Mouse (Mus musculus) erythroblast, embryonic 14.5 days (primary cell): Measurements from ENCODE around the gene Stc2. TPM values are rescaled to one million over a fixed set of nuclear protein-coding genes. Genes with fewer than 3 reads are reported as not detected.

ENCODE experiments used
- H3K27me3 ChIP-seq: 2 replicates; pipeline ENCODE4 v1.6.1; 2012; ENCODE audit warnings: inconsistent platforms; ENCODE audit not compliant: control insufficient read depth
- H3K36me3 ChIP-seq: 2 replicates; pipeline ENCODE4 v1.6.1; 2012; ENCODE audit warnings: mild to moderate bottlenecking, inconsistent platforms; ENCODE audit not compliant: control insufficient read depth
- H3K4me1 ChIP-seq: 2 replicates; pipeline ENCODE4 v1.6.1; 2012; ENCODE audit warnings: inconsistent platforms; ENCODE audit not compliant: control insufficient read depth
- H3K4me3 ChIP-seq: replicated peaks from 2 replicates; pipeline ENCODE3; 2012; ENCODE audit warnings: moderate library complexity, mild to moderate bottlenecking, inconsistent platforms
- H3K9me3 ChIP-seq: 2 replicates; pipeline ENCODE4 v1.6.1; 2012; ENCODE audit warnings: low read length, inconsistent platforms, mixed read lengths; ENCODE audit not compliant: control insufficient read depth
- GATA1 ChIP-seq: IDR thresholded peaks from 2 replicates; pipeline ENCODE4 v1.6.1; 2012; ENCODE audit warnings: low read length, inconsistent platforms, mixed read lengths
- TAL1 ChIP-seq: IDR thresholded peaks from 3 replicates; pipeline ENCODE4 v1.6.1; 2012; ENCODE audit warnings: low read length, inconsistent platforms, mixed read lengths
- polyA plus RNA-seq: library from polyadenylated mRNA; stranded (reverse); fragments of >175 nt; gene quantifications from 2 replicates; pipeline ENCODE4 v1.2.3, GENCODE M21; 2012

Stc2 gene
- not detected in 2 replicates for polyA plus RNA-seq

GRCm38 (mm10) chr11:31369648-31370286 lies at the start of gene Stc2:
TSS of gene Stc2 (minus strand) at chr11:31370074.
- TF ChIP-seq GATA1 (no peak), TAL1 (no peak)
- Histone ChIP-seq H3K4me3 (peak within 1 kb of the TSS; percentile 41), H3K36me3 (no peaks in the 10 kb centered on the region), H3K27me3 (peaks cover 55% of the 10 kb centered on the region), H3K9me3 (no peaks in the 10 kb centered on the region), H3K4me1 (peaks cover 15% of the 10 kb centered on the region)

DNA sequence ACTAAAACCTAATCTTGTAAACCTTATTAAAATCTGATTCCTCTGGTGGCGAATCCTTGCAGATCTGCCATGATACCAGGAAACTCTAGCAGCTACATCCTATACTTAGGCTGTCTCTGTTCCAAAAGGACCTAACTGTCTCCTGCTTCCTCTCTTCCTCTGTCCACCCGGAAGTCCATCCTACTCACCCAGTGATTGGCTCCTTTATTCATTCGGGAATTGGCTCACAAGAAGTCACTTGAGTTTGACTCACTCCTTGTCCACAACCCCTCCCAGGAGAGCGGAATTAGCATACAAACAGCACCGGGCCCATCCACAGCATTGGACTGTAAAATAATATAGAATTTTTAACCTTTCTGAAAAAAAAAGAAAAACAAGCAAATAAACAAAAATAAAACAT lies 47.2 kb upstream of the Stc2 start:
- Histone ChIP-seq H3K4me1 (no peaks in the 10 kb centered on the region), H3K27me3 (no peaks in the 10 kb centered on the region), H3K36me3 (no peaks in the 10 kb centered on the region), H3K9me3 (no peaks in the 10 kb centered on the region), H3K4me3 (no peak overlapping the region)
- TF ChIP-seq GATA1 (no peak), TAL1 (no peak)

- Histone ChIP-seq H3K4me3 (no peak overlapping the region), H3K9me3 (no peaks in the 10 kb centered on the region; the same call in 1 of the 2 replicates), H3K4me1 (no peaks in the 10 kb centered on the region), H3K36me3 (no peaks in the 10 kb centered on the region), H3K27me3 (no peaks in the 10 kb centered on the region)
- no peak for TF ChIP-seq GATA1
- no peak for TF ChIP-seq TAL1
Observed at GRCm38 (mm10) chr11:31412376-31412775, 42.5 kb upstream of the Stc2 start.

DNA sequence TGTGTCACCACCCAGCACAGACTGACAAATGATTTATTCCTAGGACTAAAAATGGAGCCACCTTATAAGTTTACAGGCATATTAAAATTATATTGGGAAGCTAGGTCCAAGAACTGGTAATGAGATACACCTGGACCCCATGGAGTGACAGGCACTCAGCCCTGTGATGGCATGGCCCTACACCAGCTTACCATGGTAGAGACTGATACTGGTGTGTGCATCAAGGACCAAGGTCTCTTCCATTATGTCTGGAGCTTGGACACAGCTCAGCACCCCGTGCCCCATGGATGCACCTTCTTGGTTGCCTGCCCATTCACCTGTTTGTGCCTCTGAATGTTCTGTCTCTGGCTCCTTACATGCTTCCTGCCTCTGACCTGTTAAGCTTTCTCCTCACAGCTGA lies 36.9 kb upstream of the Stc2 start:
- TF ChIP-seq GATA1 (no peak), TAL1 (no peak)
- H3K4me1 ChIP-seq: no peaks in the 10 kb centered on the region
- no peaks in the 10 kb centered on the region for H3K36me3 ChIP-seq
- no peaks in the 10 kb centered on the region for H3K27me3 ChIP-seq
- no peak overlapping the region for H3K4me3 ChIP-seq
- H3K9me3 ChIP-seq: no peaks in the 10 kb centered on the region; the same call in 1 of the 2 replicates

GRCm38 (mm10) chr11:31403080-31403479 lies 33.2 kb upstream of the Stc2 start:
- H3K9me3 ChIP-seq: no peaks in the 10 kb centered on the region
- no peaks in the 10 kb centered on the region for H3K4me1 ChIP-seq
- H3K4me3 ChIP-seq: no peak overlapping the region
- no peaks in the 10 kb centered on the region for H3K36me3 ChIP-seq
- H3K27me3 ChIP-seq: no peaks in the 10 kb centered on the region
- TF ChIP-seq TAL1 (no peak), GATA1 (no peak)

DNA sequence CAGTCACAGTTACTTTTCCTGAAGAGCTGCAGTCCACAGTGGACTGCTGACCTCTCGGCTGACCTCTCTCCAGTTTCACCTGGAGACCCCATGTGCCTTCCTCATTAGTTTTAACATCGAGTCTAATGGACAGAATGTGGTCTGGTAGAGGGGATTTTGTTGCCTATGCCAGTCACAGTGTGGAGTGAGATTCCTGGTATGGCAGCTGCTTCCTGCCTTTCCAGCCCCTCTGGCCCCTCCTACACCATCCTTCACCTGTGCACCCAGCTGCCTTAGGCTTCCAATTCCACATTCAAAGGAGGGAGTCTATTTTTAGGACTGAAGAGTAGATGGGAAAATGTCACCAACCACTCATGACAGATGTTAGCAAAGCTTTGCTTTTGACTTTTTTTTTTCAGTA lies 28.7 kb upstream of the Stc2 start:
- Histone ChIP-seq H3K9me3 (no peaks in the 10 kb centered on the region), H3K36me3 (no peaks in the 10 kb centered on the region), H3K4me1 (no peaks in the 10 kb centered on the region; the same call in 1 of the 2 replicates), H3K4me3 (no peak overlapping the region), H3K27me3 (no peaks in the 10 kb centered on the region)
- TF ChIP-seq TAL1 (no peak), GATA1 (no peak)

- no peaks in the 10 kb centered on the region for H3K36me3 ChIP-seq
- H3K4me1 ChIP-seq: no peaks in the 10 kb centered on the region; the same call in 1 of the 2 replicates
- H3K27me3 ChIP-seq: no peaks in the 10 kb centered on the region
- H3K9me3 ChIP-seq: no peaks in the 10 kb centered on the region
- no peak overlapping the region for H3K4me3 ChIP-seq
- TF ChIP-seq GATA1 (no peak), TAL1 (no peak)
Observed at GRCm38 (mm10) chr11:31396638-31397417, 27.0 kb upstream of the Stc2 start.

DNA sequence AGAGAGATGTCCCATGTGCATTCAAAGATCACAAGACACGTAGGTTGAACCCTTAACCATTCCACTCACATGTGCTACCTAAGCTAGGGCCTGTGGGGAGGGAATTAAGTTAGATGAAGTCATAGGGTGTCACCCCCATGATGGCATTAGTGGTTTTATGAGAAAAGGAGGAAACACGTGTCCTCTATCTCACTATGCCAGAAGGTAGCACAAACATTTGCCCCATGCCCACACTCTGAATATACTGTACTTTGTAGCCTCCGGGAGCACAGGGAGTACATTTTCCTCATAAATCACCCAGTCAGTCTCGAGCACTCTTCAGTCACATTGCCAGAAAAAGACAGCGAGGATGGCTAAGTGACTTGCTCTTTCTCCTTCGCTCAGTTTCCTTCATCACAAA lies 24.2 kb upstream of the Stc2 start:
- no peaks in the 10 kb centered on the region for H3K36me3 ChIP-seq
- no peak overlapping the region for H3K4me3 ChIP-seq
- H3K4me1 ChIP-seq: no peaks in the 10 kb centered on the region; the same call in 1 of the 2 replicates
- H3K27me3 ChIP-seq: no peaks in the 10 kb centered on the region
- H3K9me3 ChIP-seq: no peaks in the 10 kb centered on the region
- TF ChIP-seq GATA1 (no peak), TAL1 (no peak)

- no peaks in the 10 kb centered on the region for H3K27me3 ChIP-seq
- H3K4me1 ChIP-seq: no peaks in the 10 kb centered on the region; the same call in 1 of the 2 replicates
- TF ChIP-seq TAL1: no peak
- TF ChIP-seq GATA1: no peak
- no peak overlapping the region for H3K4me3 ChIP-seq
- no peaks in the 10 kb centered on the region for H3K36me3 ChIP-seq
- H3K9me3 ChIP-seq: no peaks in the 10 kb centered on the region
Observed at GRCm38 (mm10) chr11:31392340-31392739, 22.5 kb upstream of the Stc2 start.
